Mouse (Mus musculus): ENCODE results near the gene Sh3bgrl2. TPM values are rescaled to one million over a fixed set of nuclear protein-coding genes. Genes with fewer than 3 reads are reported as not detected.
A peak's percentile ranks its signal among the peaks of the same experiment; 100 is the strongest.

Sh3bgrl2 gene
- polyA plus RNA-seq, 1 experiment: 12.1 TPM

DNA sequence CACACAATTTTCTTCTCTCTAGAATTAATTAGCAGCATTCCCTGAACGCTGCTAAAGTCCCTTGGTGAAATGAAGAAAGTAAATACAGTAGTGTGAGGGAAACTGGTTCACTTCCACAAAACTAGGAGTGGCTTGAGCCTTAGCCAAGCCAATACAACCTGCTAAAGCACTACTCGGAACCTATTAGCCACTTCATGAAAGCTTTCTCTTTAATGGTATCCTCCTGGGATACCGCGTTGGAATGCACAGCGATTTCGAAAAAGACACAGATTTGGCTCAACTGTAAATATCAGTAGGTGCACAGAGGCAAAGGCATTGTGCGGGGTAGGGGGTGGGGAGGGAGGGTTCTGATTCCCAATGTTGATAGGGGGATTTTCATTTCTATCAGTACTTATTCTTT lies 898 bp upstream of the Sh3bgrl2 start:
- H3K4me3 ChIP-seq (ENCODE audit: insufficient read depth, low read depth, low read length): no peak overlapping the region
- no peak overlapping the region for H3K27ac ChIP-seq (ENCODE audit: insufficient read depth, low read depth, low read length)
- no peaks in the 10 kb centered on the region for H3K4me1 ChIP-seq (ENCODE audit: control insufficient read depth, insufficient read depth, low read length)
- no peak for DNase-seq
- TF ChIP-seq CTCF (conservative IDR thresholded peaks at IDR 0.05; ENCODE audit: insufficient read depth, insufficient read length, low read depth, low read length): no peak
- TF ChIP-seq POLR2A (IDR thresholded peaks at IDR 0.05; ENCODE audit: low read depth, low read length): no peak
- H3K36me3 ChIP-seq (ENCODE audit: control insufficient read depth, insufficient read depth, low read length): no peaks in the 10 kb centered on the region
- 86% methylated on average over 7 of the region's 7 CpGs for WGBS
- H3K27me3 ChIP-seq (replicated peaks; ENCODE audit: control insufficient read depth, insufficient read depth, low read length): no peaks in the 10 kb centered on the region

GRCm38 (mm10) chr9:83549866-83550265 lies 1.7 kb downstream of the Sh3bgrl2 start:
- TF ChIP-seq CTCF (conservative IDR thresholded peaks at IDR 0.05; ENCODE audit: insufficient read depth, insufficient read length, low read depth, low read length): no peak
- no peak for TF ChIP-seq POLR2A (IDR thresholded peaks at IDR 0.05; ENCODE audit: low read depth, low read length)
- Histone ChIP-seq H3K4me3 (ENCODE audit: insufficient read depth, low read depth, low read length) (no peak overlapping the region), H3K27me3 (replicated peaks; ENCODE audit: control insufficient read depth, insufficient read depth, low read length) (no peaks in the 10 kb centered on the region), H3K4me1 (ENCODE audit: control insufficient read depth, insufficient read depth, low read length) (no peaks in the 10 kb centered on the region), H3K27ac (ENCODE audit: insufficient read depth, low read depth, low read length) (no peak overlapping the region), H3K36me3 (ENCODE audit: control insufficient read depth, insufficient read depth, low read length) (no peaks in the 10 kb centered on the region)
- 86% methylated on average over 6 of the region's 6 CpGs for WGBS
- no peak for DNase-seq

DNA sequence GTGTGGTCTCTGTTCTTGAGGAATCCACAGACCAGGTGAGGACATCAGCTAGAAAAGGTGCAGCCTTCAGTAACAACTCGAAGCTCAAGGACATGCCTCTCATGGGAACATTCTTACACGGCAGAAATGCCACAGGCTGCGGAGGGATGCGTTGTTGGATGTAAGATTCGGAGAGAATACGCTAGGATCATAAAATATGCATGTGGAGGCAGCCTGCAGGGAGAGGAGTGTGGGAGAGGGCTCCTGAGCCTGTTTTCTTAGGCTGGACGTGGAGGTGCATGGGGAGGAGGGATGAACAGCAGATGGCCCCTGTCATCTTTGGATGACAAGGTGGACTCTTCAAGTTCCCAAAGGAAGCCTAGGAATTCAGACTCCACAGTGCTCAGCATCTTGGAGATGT lies 3.0 kb downstream of the Sh3bgrl2 start:
- Histone ChIP-seq H3K36me3 (ENCODE audit: control insufficient read depth, insufficient read depth, low read length) (no peaks in the 10 kb centered on the region), H3K4me3 (ENCODE audit: insufficient read depth, low read depth, low read length) (no peak overlapping the region), H3K27ac (ENCODE audit: insufficient read depth, low read depth, low read length) (no peak overlapping the region), H3K4me1 (ENCODE audit: control insufficient read depth, insufficient read depth, low read length) (peaks cover under 1% of the 10 kb centered on the region), H3K27me3 (replicated peaks; ENCODE audit: control insufficient read depth, insufficient read depth, low read length) (no peaks in the 10 kb centered on the region)
- no peak for DNase-seq
- 75% methylated on average over 7 of the region's 7 CpGs for WGBS
- TF ChIP-seq POLR2A (IDR thresholded peaks at IDR 0.05; ENCODE audit: low read depth, low read length) (no peak), CTCF (conservative IDR thresholded peaks at IDR 0.05; ENCODE audit: insufficient read depth, insufficient read length, low read depth, low read length) (no peak)

DNA sequence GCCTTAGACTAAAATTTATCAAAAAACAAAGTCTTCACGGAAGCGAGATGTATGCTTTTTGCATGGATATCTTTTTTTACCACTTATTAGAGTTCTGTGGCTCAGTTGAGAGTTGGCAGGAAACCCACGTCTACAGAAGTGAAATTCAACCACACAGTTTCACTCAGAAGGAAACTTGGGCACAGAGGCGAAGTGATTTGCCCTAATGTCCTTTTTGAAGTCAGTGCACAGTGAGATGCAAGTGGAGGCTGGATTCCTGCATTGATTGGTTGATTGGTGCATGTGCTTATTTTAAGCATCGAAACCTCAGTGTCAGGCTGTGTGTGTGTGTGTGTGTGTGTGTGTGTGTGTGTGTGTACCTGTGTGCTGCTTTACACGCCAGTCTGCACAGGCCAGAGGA lies 3.5 kb downstream of the Sh3bgrl2 start:
- no peak for TF ChIP-seq POLR2A (IDR thresholded peaks at IDR 0.05; ENCODE audit: low read depth, low read length)
- TF ChIP-seq CTCF (conservative IDR thresholded peaks at IDR 0.05; ENCODE audit: insufficient read depth, insufficient read length, low read depth, low read length): no peak
- Histone ChIP-seq H3K4me3 (ENCODE audit: insufficient read depth, low read depth, low read length) (no peak overlapping the region), H3K4me1 (ENCODE audit: control insufficient read depth, insufficient read depth, low read length) (peaks cover 5% of the 10 kb centered on the region), H3K27ac (ENCODE audit: insufficient read depth, low read depth, low read length) (no peak overlapping the region), H3K36me3 (ENCODE audit: control insufficient read depth, insufficient read depth, low read length) (no peaks in the 10 kb centered on the region), H3K27me3 (replicated peaks; ENCODE audit: control insufficient read depth, insufficient read depth, low read length) (no peaks in the 10 kb centered on the region)
- 79% methylated on average over 6 of the region's 6 CpGs for WGBS
- DNase-seq: no peak

GRCm38 (mm10) chr9:83555580-83555979 lies 7.5 kb downstream of the Sh3bgrl2 start:
- Histone ChIP-seq H3K27me3 (replicated peaks; ENCODE audit: control insufficient read depth, insufficient read depth, low read length) (no peaks in the 10 kb centered on the region), H3K4me3 (ENCODE audit: insufficient read depth, low read depth, low read length) (no peak overlapping the region), H3K36me3 (ENCODE audit: control insufficient read depth, insufficient read depth, low read length) (no peaks in the 10 kb centered on the region), H3K27ac (ENCODE audit: insufficient read depth, low read depth, low read length) (no peak overlapping the region), H3K4me1 (ENCODE audit: control insufficient read depth, insufficient read depth, low read length) (peaks cover 5% of the 10 kb centered on the region)
- no peak for DNase-seq
- TF ChIP-seq POLR2A (IDR thresholded peaks at IDR 0.05; ENCODE audit: low read depth, low read length) (no peak), CTCF (conservative IDR thresholded peaks at IDR 0.05; ENCODE audit: insufficient read depth, insufficient read length, low read depth, low read length) (no peak)
- 93% methylated on average over 2 of the region's 2 CpGs for WGBS

GRCm38 (mm10) chr9:83556236-83556635 lies 8.1 kb downstream of the Sh3bgrl2 start:
- Histone ChIP-seq H3K4me3 (ENCODE audit: insufficient read depth, low read depth, low read length) (no peak overlapping the region), H3K36me3 (ENCODE audit: control insufficient read depth, insufficient read depth, low read length) (no peaks in the 10 kb centered on the region), H3K27me3 (replicated peaks; ENCODE audit: control insufficient read depth, insufficient read depth, low read length) (no peaks in the 10 kb centered on the region), H3K4me1 (ENCODE audit: control insufficient read depth, insufficient read depth, low read length) (peaks cover 5% of the 10 kb centered on the region), H3K27ac (ENCODE audit: insufficient read depth, low read depth, low read length) (no peak overlapping the region)
- WGBS: 25% methylated on average over 6 of the region's 6 CpGs
- TF ChIP-seq POLR2A (IDR thresholded peaks at IDR 0.05; ENCODE audit: low read depth, low read length) (no peak), CTCF (conservative IDR thresholded peaks at IDR 0.05; ENCODE audit: insufficient read depth, insufficient read length, low read depth, low read length) (no peak)
- peak; percentile 68 for DNase-seq

DNA sequence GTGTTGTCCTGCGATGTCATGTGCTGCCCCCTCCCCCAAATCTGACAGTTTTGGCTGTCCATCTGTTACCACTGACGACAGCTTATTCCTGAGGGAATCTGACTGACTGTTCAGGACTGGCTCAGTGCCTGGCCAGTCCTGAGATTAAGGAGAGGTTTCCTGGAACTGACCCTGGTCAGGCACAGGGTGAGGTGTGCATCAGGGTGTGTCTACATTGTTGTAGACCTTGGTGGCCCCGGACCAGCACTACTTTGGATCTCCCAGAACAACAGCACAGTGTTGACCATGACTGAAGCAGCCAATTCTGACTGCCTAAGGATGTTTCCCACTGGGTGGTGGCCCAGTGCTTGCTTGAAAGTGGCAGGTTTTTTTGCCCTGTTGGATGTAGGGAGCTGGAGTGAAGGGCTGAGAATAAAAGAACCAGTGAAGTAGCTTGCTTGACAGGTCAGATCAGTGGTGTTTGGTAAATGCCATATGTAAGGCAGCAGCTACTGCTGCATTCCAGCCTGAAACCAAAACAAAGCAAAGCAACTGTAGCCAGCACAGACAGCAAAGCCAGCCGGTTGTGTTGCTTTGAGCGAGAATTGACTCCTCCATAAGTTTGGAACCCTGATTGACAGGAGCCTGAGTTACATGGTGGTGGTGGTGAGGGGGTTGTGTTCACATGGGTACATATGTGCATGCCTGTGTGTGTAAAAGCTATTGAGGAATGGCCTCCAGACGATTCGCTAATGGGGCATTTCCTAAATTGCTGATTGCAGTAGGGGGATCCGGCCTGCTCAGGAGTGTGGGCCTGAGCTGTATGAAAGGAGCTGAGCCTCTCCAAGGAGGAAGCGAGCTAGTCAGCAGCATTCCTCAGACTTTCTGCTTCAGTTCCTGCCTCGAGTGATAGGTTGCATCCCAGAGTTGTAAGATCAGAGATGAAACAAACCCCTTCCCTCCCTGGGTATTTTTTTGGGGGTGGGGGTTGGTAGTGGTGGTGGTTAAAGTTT lies 8.9 kb downstream of the Sh3bgrl2 start:
- Histone ChIP-seq H3K36me3 (ENCODE audit: control insufficient read depth, insufficient read depth, low read length) (no peaks in the 10 kb centered on the region), H3K4me1 (ENCODE audit: control insufficient read depth, insufficient read depth, low read length) (peaks cover 5% of the 10 kb centered on the region), H3K4me3 (ENCODE audit: insufficient read depth, low read depth, low read length) (no peak overlapping the region), H3K27ac (ENCODE audit: insufficient read depth, low read depth, low read length) (peak overlapping the region; percentile 37; the same call in 1 of the 2 replicates), H3K27me3 (replicated peaks; ENCODE audit: control insufficient read depth, insufficient read depth, low read length) (no peaks in the 10 kb centered on the region)
- WGBS: 46% methylated on average over 10 of the region's 10 CpGs
- peak; percentile 64 for DNase-seq
- TF ChIP-seq CTCF (conservative IDR thresholded peaks at IDR 0.05; ENCODE audit: insufficient read depth, insufficient read length, low read depth, low read length): no peak
- TF ChIP-seq POLR2A (IDR thresholded peaks at IDR 0.05; ENCODE audit: low read depth, low read length): no peak
